Mouse (Mus musculus): ENCODE data around the gene Tmc6. TPM values are rescaled to one million over a fixed set of nuclear protein-coding genes. Genes with fewer than 3 reads are reported as not detected.
A peak's percentile ranks its signal among the peaks of the same experiment; 100 is the strongest.

Tmc6 gene
- total and polyA plus RNA-seq, 2 experiments from 2014 or later, result 3.2 to 4.1 TPM

DNA sequence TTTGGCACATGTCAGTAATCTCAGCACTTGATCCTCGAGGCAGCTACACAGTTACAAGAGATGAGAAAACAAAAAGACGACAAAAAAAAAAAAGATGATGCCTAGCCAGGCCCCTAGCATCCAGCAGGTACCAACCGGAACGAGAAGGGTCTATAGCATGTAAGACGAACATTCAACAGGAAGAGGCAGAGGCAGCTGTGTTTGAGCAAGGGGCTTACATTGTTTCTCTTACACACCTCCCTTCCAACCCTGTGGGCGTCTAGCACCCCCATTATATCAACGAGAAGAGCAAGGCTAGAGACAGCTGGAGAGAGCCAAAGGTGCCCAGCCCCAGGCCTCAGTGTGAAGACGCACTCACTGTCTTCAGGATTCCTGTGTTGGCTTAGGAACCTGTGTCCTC lies 44.9 kb upstream of the Tmc6 start:
- H3K4me2 ChIP-seq (ENCODE audit: low read depth), result no peak overlapping the region
- no peak overlapping the region for H3K9ac ChIP-seq
- peaks cover 5% of the 10 kb centered on the region; the same call in 1 of the 2 replicates for H3K4me1 ChIP-seq (ENCODE audit: insufficient read depth)
- WGBS, result 50% methylated on average over 8 of the region's 8 CpGs
- H3K9me3 ChIP-seq (ENCODE audit: low read length), result no peaks in the 10 kb centered on the region
- ATAC-seq (no peak), DNase-seq (no peak)
- H3K36me3 ChIP-seq (ENCODE audit: insufficient read depth), result no peaks in the 10 kb centered on the region
- H3K27ac ChIP-seq (ENCODE audit: low read depth, low read length), result no peak overlapping the region
- TF ChIP-seq CTCF (IDR thresholded peaks at IDR 0.05; ENCODE audit: low read depth), result no peak
- no peaks in the 10 kb centered on the region for H3K27me3 ChIP-seq (ENCODE audit: insufficient read depth, low read length)
- no peak overlapping the region for H3K4me3 ChIP-seq (ENCODE audit: low read depth, low read length)

DNA sequence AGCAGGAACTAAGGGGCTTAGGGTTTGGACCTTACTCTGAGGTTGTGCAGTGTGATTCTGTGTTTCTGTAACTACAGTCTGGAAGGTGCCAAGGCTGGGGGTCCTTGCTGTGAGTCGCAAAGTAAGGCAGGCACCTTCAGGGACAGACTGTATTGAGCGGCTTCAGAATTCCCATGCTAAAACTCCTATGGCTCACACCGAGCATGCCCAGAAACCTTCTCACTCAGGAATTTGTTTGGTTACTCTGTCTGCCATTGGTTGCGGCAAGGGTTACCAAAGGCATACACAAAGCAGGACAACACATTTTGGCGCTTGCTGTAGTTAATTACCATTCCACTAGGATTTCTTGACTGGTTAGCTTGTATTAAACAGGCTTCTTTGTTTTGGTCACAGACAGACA lies 44.2 kb upstream of the Tmc6 start:
- DNase-seq, result no peak
- no peak for TF ChIP-seq CTCF (IDR thresholded peaks at IDR 0.05; ENCODE audit: low read depth)

DNA sequence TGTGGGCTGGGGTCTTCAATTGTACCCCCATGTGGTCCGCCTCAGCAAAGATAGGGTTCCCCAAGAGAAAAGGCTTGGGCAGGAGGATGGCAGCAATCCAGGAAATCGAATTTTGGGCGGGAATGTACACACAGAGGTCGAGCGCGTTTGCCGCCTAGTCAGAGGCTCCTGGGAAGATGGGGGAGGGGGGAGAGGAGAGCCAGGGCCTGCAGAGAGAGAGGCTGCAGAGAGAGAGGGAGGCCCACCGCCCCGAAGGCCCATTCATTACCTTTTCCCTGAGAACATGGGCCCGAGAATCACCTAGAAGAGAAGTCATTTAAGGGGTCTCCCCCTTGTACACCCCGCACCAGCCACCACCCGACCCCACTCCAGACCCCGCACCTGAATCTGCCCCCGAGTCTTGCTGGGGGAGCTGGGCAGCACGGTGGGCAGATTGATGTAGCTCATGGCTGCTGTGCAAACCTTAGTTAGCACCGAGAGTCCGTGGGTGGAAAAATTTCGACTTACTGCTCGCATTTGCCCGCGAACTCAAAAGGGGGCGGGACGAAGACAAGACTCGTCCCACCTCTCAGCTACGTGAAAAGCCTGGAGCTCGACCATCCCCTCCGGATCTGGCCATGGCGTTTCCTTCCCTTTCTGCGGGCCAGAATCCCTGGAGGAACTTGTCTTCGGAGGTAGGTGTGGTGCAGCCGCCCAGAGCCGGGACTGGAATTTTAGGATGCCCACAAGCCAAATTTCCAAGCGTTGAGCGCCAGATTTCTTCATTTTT lies 43.5 kb upstream of the Tmc6 start, which contains the start of the genes Afmid and Tk1:
Gene Afmid (plus strand): TSS at position 592 of the 769 bp plus-strand sequence.
Gene Tk1 (minus strand): TSS at position 760 of the 769 bp plus-strand sequence.
- Histone ChIP-seq H3K9me3 (ENCODE audit: low read length) (no peaks in the 10 kb centered on the region), H3K4me1 (ENCODE audit: insufficient read depth) (peaks cover 5% of the 10 kb centered on the region; the same call in 1 of the 2 replicates), H3K9ac (peak within 1 kb of the TSS; percentile 58), H3K4me3 (ENCODE audit: low read depth, low read length) (peak within 1 kb of the TSS; percentile 47), H3K27ac (ENCODE audit: low read depth, low read length) (peak within 1 kb of the TSS; percentile 36), H3K36me3 (ENCODE audit: insufficient read depth) (no peaks in the 10 kb centered on the region), H3K4me2 (ENCODE audit: low read depth) (peak within 1 kb of the TSS; percentile 85), H3K27me3 (ENCODE audit: insufficient read depth, low read length) (no peaks in the 10 kb centered on the region)
- under 1% methylated on average over 34 of the region's 34 CpGs for WGBS
- ATAC-seq (peak; percentile 74), DNase-seq (peak; percentile 82)
- no peak for TF ChIP-seq CTCF (IDR thresholded peaks at IDR 0.05; ENCODE audit: low read depth)

More for the DNA sequence above, 44.2 kb upstream of the Tmc6 start:
- peaks cover 5% of the 10 kb centered on the region; the same call in 1 of the 2 replicates for H3K4me1 ChIP-seq (ENCODE audit: insufficient read depth)
- peak; percentile 53 for ATAC-seq
- peak overlapping the region; percentile 58 for H3K9ac ChIP-seq
- H3K27ac ChIP-seq (ENCODE audit: low read depth, low read length), result peak overlapping the region; percentile 36
- H3K4me3 ChIP-seq (ENCODE audit: low read depth, low read length), result peak overlapping the region; percentile 47
- H3K4me2 ChIP-seq (ENCODE audit: low read depth), result peak overlapping the region; percentile 85
- no peaks in the 10 kb centered on the region for H3K9me3 ChIP-seq (ENCODE audit: low read length)
- no peaks in the 10 kb centered on the region for H3K27me3 ChIP-seq (ENCODE audit: insufficient read depth, low read length)
- H3K36me3 ChIP-seq (ENCODE audit: insufficient read depth), result no peaks in the 10 kb centered on the region
- 1% methylated on average over 5 of the region's 5 CpGs for WGBS

DNA sequence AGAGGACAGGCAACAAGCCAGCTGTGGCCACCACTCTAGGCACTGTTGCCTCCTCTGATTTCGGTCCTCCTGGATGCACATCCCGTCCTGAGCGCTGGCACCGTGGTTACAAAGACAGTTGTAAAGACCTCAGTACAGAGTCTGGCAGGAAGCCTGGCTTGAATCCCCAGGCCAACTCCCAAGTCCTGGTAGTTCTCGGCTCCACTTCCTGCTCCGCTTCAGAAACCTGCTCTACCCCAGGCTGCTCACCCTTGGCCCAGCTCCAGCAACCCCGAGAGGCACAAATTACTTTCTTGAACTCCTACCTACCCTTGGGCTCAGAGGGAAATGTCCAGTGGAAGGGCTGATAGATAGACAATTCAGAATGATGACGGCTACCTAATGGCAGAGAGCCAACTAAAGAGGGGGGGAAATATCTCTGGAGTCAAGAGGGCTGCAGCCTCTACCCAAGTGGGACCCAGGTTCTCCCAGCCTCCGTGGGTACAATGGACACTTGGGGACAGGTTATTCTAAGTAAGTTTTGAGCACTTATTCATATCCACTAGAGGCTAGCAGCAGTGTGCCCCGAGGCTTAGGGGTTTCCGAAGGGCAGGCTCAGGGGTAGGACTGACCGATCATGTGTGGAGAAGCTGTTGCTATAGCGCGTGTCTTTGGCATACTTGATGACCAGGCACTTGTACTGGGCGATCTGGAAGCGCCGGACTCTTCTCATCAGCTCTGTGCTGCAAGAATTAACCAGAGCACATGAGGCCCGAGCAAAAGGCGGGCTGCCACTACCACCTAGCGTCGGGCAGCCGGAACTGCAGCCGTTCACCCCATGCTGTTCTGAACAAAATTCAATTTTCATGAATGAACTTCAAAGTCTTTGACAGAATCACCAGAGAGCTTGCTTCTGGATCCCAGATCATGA lies 42.3 kb upstream of the Tmc6 start:
- DNase-seq, result peak; percentile 93
- H3K27ac ChIP-seq (ENCODE audit: low read depth, low read length), result no peak overlapping the region
- no peaks in the 10 kb centered on the region for H3K9me3 ChIP-seq (ENCODE audit: low read length)
- H3K4me2 ChIP-seq (ENCODE audit: low read depth), result peak overlapping the region; percentile 85
- 8% methylated on average over 23 of the region's 23 CpGs for WGBS
- peak overlapping the region; percentile 25 for H3K9ac ChIP-seq
- H3K4me3 ChIP-seq (ENCODE audit: low read depth, low read length), result peak overlapping the region; percentile 47; the same call in 1 of the 2 replicates
- TF ChIP-seq CTCF (IDR thresholded peaks at IDR 0.05; ENCODE audit: low read depth), result peak; percentile 96
- H3K36me3 ChIP-seq (ENCODE audit: insufficient read depth), result no peaks in the 10 kb centered on the region
- H3K27me3 ChIP-seq (ENCODE audit: insufficient read depth, low read length), result no peaks in the 10 kb centered on the region
- peak; percentile 84 for ATAC-seq
- H3K4me1 ChIP-seq (ENCODE audit: insufficient read depth), result peaks cover 5% of the 10 kb centered on the region; the same call in 1 of the 2 replicates

DNA sequence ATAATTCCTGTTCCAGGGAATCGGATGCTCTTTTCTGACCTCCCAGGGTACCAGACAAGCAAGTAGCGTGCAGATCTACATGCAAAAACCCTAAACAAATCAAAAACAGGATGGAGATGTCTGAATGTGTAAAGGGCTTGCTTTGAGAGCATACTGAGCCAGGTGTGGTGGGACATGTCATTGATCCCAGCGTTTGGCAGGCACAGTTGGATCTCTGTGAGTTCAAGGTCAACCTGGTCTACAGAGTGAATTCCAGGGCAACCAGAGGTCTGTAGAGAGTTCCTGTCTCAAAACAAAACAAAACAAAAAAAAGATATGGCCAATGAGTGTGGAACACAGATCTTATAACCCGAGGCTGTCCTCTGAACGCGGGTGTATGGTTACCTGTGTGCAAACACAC lies 41.4 kb upstream of the Tmc6 start:
- Histone ChIP-seq H3K4me2 (ENCODE audit: low read depth) (no peak overlapping the region), H3K4me3 (ENCODE audit: low read depth, low read length) (no peak overlapping the region), H3K9ac (no peak overlapping the region), H3K27ac (ENCODE audit: low read depth, low read length) (no peak overlapping the region), H3K4me1 (ENCODE audit: insufficient read depth) (peaks cover 5% of the 10 kb centered on the region; the same call in 1 of the 2 replicates), H3K9me3 (ENCODE audit: low read length) (no peaks in the 10 kb centered on the region), H3K36me3 (ENCODE audit: insufficient read depth) (no peaks in the 10 kb centered on the region), H3K27me3 (ENCODE audit: insufficient read depth, low read length) (no peaks in the 10 kb centered on the region)
- 93% methylated on average over 6 of the region's 6 CpGs for WGBS
- DNase-seq (no peak), ATAC-seq (no peak)
- TF ChIP-seq CTCF (IDR thresholded peaks at IDR 0.05; ENCODE audit: low read depth), result no peak

DNA sequence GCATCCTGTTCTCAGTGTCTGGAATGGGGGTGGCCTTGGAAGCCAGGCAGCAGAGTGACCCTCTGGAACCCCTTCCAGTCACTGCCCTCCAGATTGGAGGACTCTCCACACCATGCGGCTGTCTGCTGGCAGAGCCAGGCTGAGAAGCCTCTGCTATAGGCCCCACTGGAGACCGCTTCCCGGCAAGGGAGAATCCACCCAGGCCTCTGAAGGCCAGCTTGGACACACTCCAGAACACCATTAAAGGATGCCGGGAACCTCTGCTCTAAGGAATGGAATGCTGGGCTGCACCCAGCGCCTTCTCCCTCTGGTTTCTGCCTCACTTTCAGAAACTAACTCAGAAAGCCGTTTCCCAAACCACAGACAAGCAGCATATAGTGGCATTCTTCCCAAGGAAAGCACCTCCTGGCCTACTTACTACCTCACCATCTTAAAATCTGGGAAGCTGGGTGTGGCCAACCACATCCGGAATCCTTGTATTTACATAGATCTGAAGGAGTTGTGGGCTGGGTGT lies 40.8 kb upstream of the Tmc6 start:
- no peaks in the 10 kb centered on the region for H3K27me3 ChIP-seq (ENCODE audit: insufficient read depth, low read length)
- no peak overlapping the region for H3K27ac ChIP-seq (ENCODE audit: low read depth, low read length)
- H3K4me1 ChIP-seq (ENCODE audit: insufficient read depth), result peaks cover 5% of the 10 kb centered on the region; the same call in 1 of the 2 replicates
- no peaks in the 10 kb centered on the region for H3K36me3 ChIP-seq (ENCODE audit: insufficient read depth)
- DNase-seq, result no peak
- no peak for TF ChIP-seq CTCF (IDR thresholded peaks at IDR 0.05; ENCODE audit: low read depth)
- H3K4me3 ChIP-seq (ENCODE audit: low read depth, low read length), result no peak overlapping the region
- no peak overlapping the region for H3K9ac ChIP-seq
- no peak for ATAC-seq
- H3K9me3 ChIP-seq (ENCODE audit: low read length), result no peaks in the 10 kb centered on the region
- 61% methylated on average over 7 of the region's 7 CpGs for WGBS
- H3K4me2 ChIP-seq (ENCODE audit: low read depth), result no peak overlapping the region
